8 mouse cellular contexts compared by ENCODE assay signal in the genomic region with DNA sequence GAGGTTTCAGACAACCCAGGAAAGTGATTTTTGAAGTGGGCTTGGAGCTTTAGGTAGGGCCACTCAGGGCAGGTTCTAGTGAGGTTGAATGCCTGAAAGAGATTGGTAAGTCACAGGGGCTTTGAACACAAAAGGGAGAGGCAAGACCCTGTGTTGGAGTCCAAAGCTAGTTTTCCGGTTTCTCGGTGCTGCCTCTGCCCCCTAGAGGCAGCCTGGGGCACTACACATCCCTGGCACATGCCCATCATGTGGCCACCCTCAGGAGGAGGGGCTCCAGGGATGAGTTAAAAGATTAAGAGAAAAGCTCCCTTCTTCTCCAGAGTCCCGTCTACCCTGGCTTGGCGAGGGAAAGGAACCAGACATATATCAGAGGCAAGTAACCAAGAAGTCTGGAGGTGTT. TPM values are rescaled to one million over a fixed set of nuclear protein-coding genes. Genes with fewer than 3 reads are reported as not detected.
DNase-seq lines count a peak whose midpoint lies in the region; ATAC-seq and TF ChIP-seq lines count a peak whose summit lies in the region.
"Had no signal": no experiment of that assay in that cellular context is flagged by ENCODE, and none has a peak within 500 bp of the region (broad histone marks: within the 10 kb centered on the region; RNA-seq: fewer than 3 reads in every experiment).

A gene (plus strand): TSS at position 322 of the 400 bp plus-strand sequence.

- H3K4me1 ChIP-seq in lung, postnatal 0 days (ENCODE audit: insufficient read depth, low read depth, low read length) = no peaks in the 10 kb centered on the region

- H3K9ac ChIP-seq in lung, postnatal 0 days (replicated peaks; ENCODE audit: low read depth) = no peak within 1 kb of the TSS
- H3K9ac ChIP-seq: heart, embryonic 15.5 days had no signal

- peak; percentile 82 for TF ChIP-seq CTCF in lung, postnatal 0 days (IDR thresholded peaks at IDR 0.05)

- 6% methylated on average over 4 of the region's 4 CpGs for WGBS in lung, postnatal 0 days

- ATAC-seq in CD4-positive, CD25-positive, alpha-beta regulatory T cell, adult 4 months = peak; percentile 46
- peak; percentile 17; the same call in 1 of the 2 replicates for ATAC-seq in lung, postnatal 0 days

- no peak for TF ChIP-seq EP300 in lung, postnatal 0 days (IDR thresholded peaks at IDR 0.05)

- no peaks in the 10 kb centered on the region for H3K9me3 ChIP-seq in lung, postnatal 0 days (ENCODE audit: low read length)
- H3K9me3 ChIP-seq: heart, embryonic 15.5 days had no signal

- no peak within 1 kb of the TSS for H3K27ac ChIP-seq in lung, postnatal 0 days (ENCODE audit: low read length)
- H3K27ac ChIP-seq: heart, embryonic 15.5 days had no signal

- H3K36me3 ChIP-seq in lung, postnatal 0 days (ENCODE audit: insufficient read depth, low read length) = 0 out of 2 replicates have a peak, but pooled peaks cover 5% of the 10 kb centered on the region

- DNase-seq in 3T3-L1 (ENCODE audit: low read depth, low spot score) = peak; percentile 45
- peak; percentile 62 for DNase-seq in c-Kit-positive CD71-positive TER-119-negative erythroid progenitor cells, embryonic 14.5 days (ENCODE audit: low read depth)
- DNase-seq in gastrocnemius, adult 18-20 months (ENCODE audit: low spot score) = peak; percentile 59
- peak; percentile 71 to 80 for DNase-seq in kidney, postnatal 4 days
- peak; percentile 62 for DNase-seq in lung, postnatal 0 days (ENCODE audit: low spot score)
- peak; percentile 74 for DNase-seq in retina, postnatal 7 days (ENCODE audit: low read depth, low spot score)

- no peak within 1 kb of the TSS for H3K4me2 ChIP-seq in lung, postnatal 0 days (replicated peaks; ENCODE audit: low read depth, low read length)
- H3K4me2 ChIP-seq: heart, embryonic 15.5 days had no signal

- peaks cover 22% of the 10 kb centered on the region for H3K27me3 ChIP-seq in lung, postnatal 0 days (replicated peaks; ENCODE audit: insufficient read depth, low read length)

- H3K4me3 ChIP-seq in lung, postnatal 0 days (ENCODE audit: low read depth, low read length) = no peak within 1 kb of the TSS
- H3K4me3 ChIP-seq: heart, embryonic 15.5 days had no signal

RNA-seq across cellular contexts. Expression of the gene that starts here (rescaled TPM):
- polyA plus RNA-seq in CD4-positive, CD25-positive, alpha-beta regulatory T cell, adult 4 months (2017; shearing (Covaris generic)) = under 1 TPM in 1 of 2 experiments, not detected in 1; 0.17 TPM
- total RNA-seq in gastrocnemius, adult 18-20 months (2021) = not detected
- polyA plus RNA-seq in lung, postnatal 0 days (2015; fragmentation: Nextera tagmentation; extraction: Ambion mirVana) = not detected in 2 replicates
- polyA plus RNA-seq: heart, embryonic 15.5 days had no signal

Comparison
In these comparisons a context has a peak if more than half of its experiments do, and no peak if none do; other contexts are left out.
1. Peak in ATAC-seq in CD4-positive, CD25-positive, alpha-beta regulatory T cell, adult 4 months; RNA of the gene not detected or under 1 TPM.
2. Peak in DNase-seq in gastrocnemius, adult 18-20 months; RNA of the gene not detected or under 1 TPM.
3. Peak in DNase-seq and ATAC-seq in lung, postnatal 0 days; RNA of the gene not detected or under 1 TPM.